ENCODE assay signal across 20 mouse cellular contexts in genomic region chr12:108374689-108375088, GRCm38 (mm10). TPM values are rescaled to one million over a fixed set of nuclear protein-coding genes. Genes with fewer than 3 reads are reported as not detected.
A peak's percentile ranks its signal among the peaks of the same experiment; 100 is the strongest.
DNase-seq lines count a peak whose midpoint lies in the region; ATAC-seq and TF ChIP-seq lines count a peak whose summit lies in the region.
"Had no signal": no experiment of that assay in that cellular context is flagged by ENCODE, and none has a peak within 500 bp of the region (broad histone marks: within the 10 kb centered on the region; RNA-seq: fewer than 3 reads in every experiment).

No protein-coding gene starts in this region.

- no peak for ATAC-seq in forebrain, postnatal 0 days
- ATAC-seq: CD4-positive, CD25-positive, alpha-beta regulatory T cell, adult 4 months had no signal

- no peaks in the 10 kb centered on the region for H3K27me3 ChIP-seq in heart, embryonic 10.5 days (ENCODE audit: insufficient read depth, poor library complexity, severe bottlenecking)
- no peaks in the 10 kb centered on the region for H3K27me3 ChIP-seq in forebrain, postnatal 0 days (ENCODE audit: insufficient read depth, low read length)
- H3K27me3 ChIP-seq: embryonic facial prominence, embryonic 12.5 days; forebrain, embryonic 12.5 days; hindbrain, embryonic 15.5 days had no signal

- no peaks in the 10 kb centered on the region for H3K9me3 ChIP-seq in heart, embryonic 10.5 days
- H3K9me3 ChIP-seq in forebrain, postnatal 0 days (ENCODE audit: low read length): no peaks in the 10 kb centered on the region
- H3K9me3 ChIP-seq: embryonic facial prominence, embryonic 12.5 days; forebrain, embryonic 12.5 days; hindbrain, embryonic 15.5 days had no signal

- 83% methylated on average over 8 of the region's 8 CpGs for WGBS in heart, embryonic 10.5 days
- WGBS in forebrain, postnatal 0 days: 87% methylated on average over 8 of the region's 8 CpGs

- H3K4me3 ChIP-seq in heart, embryonic 10.5 days: no peak overlapping the region
- H3K4me3 ChIP-seq in forebrain, postnatal 0 days (ENCODE audit: low read depth, low read length): no peak overlapping the region
- H3K4me3 ChIP-seq: embryonic facial prominence, embryonic 12.5 days; forebrain, embryonic 12.5 days; hindbrain, embryonic 15.5 days had no signal

- peaks cover 66% of the 10 kb centered on the region for H3K4me1 ChIP-seq in heart, embryonic 10.5 days
- peaks cover 4% of the 10 kb centered on the region for H3K4me1 ChIP-seq in forebrain, postnatal 0 days (ENCODE audit: insufficient read depth)

- no peak for TF ChIP-seq CTCF in forebrain, postnatal 0 days (IDR thresholded peaks at IDR 0.05; ENCODE audit: low read depth)

- intact Hi-C loops in heart, postnatal 36 days (cut with DNase I): no loop called here

- H3K4me2 ChIP-seq in forebrain, postnatal 0 days (ENCODE audit: low read depth): no peak overlapping the region
- H3K4me2 ChIP-seq: embryonic facial prominence, embryonic 12.5 days; forebrain, embryonic 12.5 days; heart, embryonic 11.5 days; hindbrain, embryonic 15.5 days had no signal

- DNase-seq in cerebellum, adult 9-11 months: peak; percentile 8
- no peak for DNase-seq in cerebellum, adult 11 months
- DNase-seq in heart, embryonic 10.5 days (ENCODE audit: low spot score): no peak
- no peak for DNase-seq in heart, postnatal 36 days
- DNase-seq in kidney, postnatal 10 days: peak; percentile 4
- DNase-seq in kidney, adult 8-10 months: no peak
- no peak for DNase-seq in urinary bladder, postnatal 36 days (ENCODE audit: low spot score in 2 of 2)
- no peak for DNase-seq in forebrain, postnatal 0 days
- DNase-seq: adrenal gland, adult 8-10 months; adrenal gland, postnatal 36 days; B cell, adult 2 months; cerebellum, adult 8-10 months; cerebellum, postnatal 25 days; gastrocnemius, postnatal 14 days had no signal

- no peaks in the 10 kb centered on the region for H3K36me3 ChIP-seq in heart, embryonic 10.5 days
- no peaks in the 10 kb centered on the region for H3K36me3 ChIP-seq in forebrain, postnatal 0 days (ENCODE audit: insufficient read depth)
- H3K36me3 ChIP-seq: embryonic facial prominence, embryonic 12.5 days; forebrain, embryonic 12.5 days; G1E; hindbrain, embryonic 15.5 days had no signal

- 0 out of 2 replicates have a peak overlapping the region, but pooled peaks have one; percentile 93 for H3K27ac ChIP-seq in heart, embryonic 10.5 days
- no peak overlapping the region for H3K27ac ChIP-seq in forebrain, postnatal 0 days (ENCODE audit: low read depth, low read length)
- H3K27ac ChIP-seq: embryonic facial prominence, embryonic 12.5 days; forebrain, embryonic 12.5 days; hindbrain, embryonic 15.5 days had no signal

- H3K9ac ChIP-seq in forebrain, postnatal 0 days: no peak overlapping the region
- H3K9ac ChIP-seq: embryonic facial prominence, embryonic 12.5 days; forebrain, embryonic 12.5 days; hindbrain, embryonic 15.5 days had no signal

RNA-seq across cellular contexts. Expression of gene Eml1, which starts 3.9 kb away (rescaled TPM):
- 47.0 and 50.4 TPM in 2 replicates for polyA plus RNA-seq in heart, embryonic 10.5 days (2016; fragmentation: Nextera tagmentation; extraction: Ambion mirVana)
- total RNA-seq in heart, postnatal 36 days (2021): 10 to 100 TPM; 74.3 to 87.1 TPM
- 69.1 and 82.9 TPM in 2 replicates for total RNA-seq in forebrain, postnatal 0 days (2014; rRNA removed)
- 42.8 and 43.5 TPM in 2 replicates for polyA plus RNA-seq in forebrain, postnatal 0 days (2015; fragmentation: Nextera tagmentation; extraction: Ambion mirVana)
- polyA plus RNA-seq: G1E had no signal

RNA-seq across cellular contexts. Expression of gene Cyp46a1, which starts 40.5 kb away (rescaled TPM):
- 4.4 and 5.9 TPM in 2 replicates for polyA plus RNA-seq in heart, embryonic 10.5 days (2016; fragmentation: Nextera tagmentation; extraction: Ambion mirVana)
- under 1 TPM; 0.41 to 0.44 TPM for total RNA-seq in heart, postnatal 36 days (2021)
- total RNA-seq in forebrain, postnatal 0 days (2014; rRNA removed): 30.4 and 34.9 TPM in 2 replicates
- polyA plus RNA-seq in forebrain, postnatal 0 days (2015; fragmentation: Nextera tagmentation; extraction: Ambion mirVana): 41.8 and 49.6 TPM in 2 replicates
- polyA plus RNA-seq: CD4-positive, CD25-positive, alpha-beta regulatory T cell, adult 4 months; G1E had no signal

Comparison
In these comparisons a context has a peak if more than half of its experiments do, and no peak if none do; other contexts are left out.
1. DNase-seq: peak in cerebellum, adult 9-11 months (single experiment) and kidney, postnatal 10 days (single experiment); none in cerebellum, adult 11 months (single experiment), heart, embryonic 10.5 days (single experiment), heart, postnatal 36 days (0 of 2), kidney, adult 8-10 months (0 of 2), urinary bladder, postnatal 36 days (0 of 2) and forebrain, postnatal 0 days (single experiment).
2. RNA of gene Cyp46a1, which starts 40.5 kb away (total RNA-seq): 30.4 to 34.9 TPM in forebrain, postnatal 0 days; 0.41 to 0.44 TPM in heart, postnatal 36 days; every median in the first group is over 10 times any median in the second.